Mouse (Mus musculus) layer of hippocampus, postnatal 10 days (tissue): ENCODE measurements around the gene AI464131. TPM values are rescaled to one million over a fixed set of nuclear protein-coding genes. Genes with fewer than 3 reads are reported as not detected.
"Not testable (repeated sequence)": the region's sequence is repeated elsewhere in the genome, so short reads cannot be mapped to it uniquely, and the experiment has no call there.

Experiments
- DNase-seq, 2 experiments: peaks; one replicate each; pipeline ENCODE4 v3.0.0; 2021; ENCODE audit warnings: low spot score in 2 of 2
- total RNA-seq, 2 experiments: library from RNA; stranded (reverse); gene quantifications; 2 replicates each; pipeline ENCODE4 v1.2.3; 2021

AI464131 gene
- total RNA-seq, 2 experiments from 2014 or later = 44.8 TPM

DNA sequence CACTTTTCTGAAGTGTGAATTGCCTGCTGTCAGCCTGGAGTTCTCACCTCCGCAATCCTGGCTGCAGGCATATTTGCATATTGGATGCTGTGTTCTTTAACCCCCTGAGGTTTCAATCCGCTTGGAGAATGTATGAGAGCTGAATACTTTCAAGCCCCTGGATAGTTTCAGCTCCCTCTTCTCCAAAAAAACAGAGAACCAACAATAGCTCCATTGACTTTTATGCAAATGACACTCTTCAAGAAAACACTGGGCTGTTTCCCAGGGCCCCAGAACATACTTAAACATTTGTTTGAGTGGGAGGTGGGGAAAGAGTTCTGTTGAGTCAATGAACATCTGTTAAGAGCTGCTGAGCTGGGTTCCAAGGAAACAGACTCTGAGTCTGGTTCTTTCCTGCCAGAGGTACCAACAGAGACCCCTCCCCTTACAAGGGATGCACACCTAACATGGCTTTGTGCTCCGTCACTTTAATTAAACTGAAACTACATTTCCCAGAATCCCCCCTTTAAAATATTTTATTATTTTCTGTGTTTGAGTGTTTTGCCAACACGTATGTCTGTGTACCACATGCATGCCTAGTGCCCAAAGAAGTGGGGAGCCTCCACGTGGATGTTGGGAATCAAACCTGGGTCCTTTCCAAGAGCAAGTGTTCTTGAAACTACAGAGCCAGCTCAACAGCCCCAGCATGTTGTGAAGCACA, 32.0 kb downstream of the AI464131 start:
- DNase-seq = peak in 1 of 2 experiments; percentile 47

DNA sequence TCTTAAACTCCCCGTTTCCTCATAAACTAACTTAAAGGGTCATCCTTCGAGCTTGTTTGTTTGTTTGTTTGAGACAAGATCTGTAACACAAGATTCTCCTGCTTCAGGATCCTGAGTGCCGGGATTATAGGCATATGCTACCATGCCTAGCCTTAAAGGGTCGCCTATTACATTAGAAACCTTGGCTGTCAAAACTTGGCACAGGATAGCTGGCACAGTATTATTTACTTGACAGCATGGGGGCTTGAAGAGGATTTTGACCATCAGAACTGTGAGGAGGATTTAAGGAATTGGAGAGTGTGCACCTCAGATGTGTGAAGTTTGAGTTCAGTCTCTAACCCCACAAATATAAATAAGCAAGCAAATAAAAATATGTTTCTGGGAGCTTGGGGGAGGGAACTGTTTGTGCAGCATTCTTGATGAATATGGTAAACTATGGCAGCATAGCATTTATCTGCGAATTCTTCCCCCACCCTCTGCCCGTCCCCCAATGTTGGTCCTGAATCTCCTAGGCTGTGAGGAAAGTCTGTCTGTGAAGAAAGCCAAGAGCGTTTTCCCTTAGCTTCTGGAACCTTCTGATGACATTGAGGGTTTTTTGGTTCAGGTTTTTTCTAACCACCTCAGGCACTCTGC, 32.7 kb downstream of the AI464131 start:
- DNase-seq = no peak

DNA sequence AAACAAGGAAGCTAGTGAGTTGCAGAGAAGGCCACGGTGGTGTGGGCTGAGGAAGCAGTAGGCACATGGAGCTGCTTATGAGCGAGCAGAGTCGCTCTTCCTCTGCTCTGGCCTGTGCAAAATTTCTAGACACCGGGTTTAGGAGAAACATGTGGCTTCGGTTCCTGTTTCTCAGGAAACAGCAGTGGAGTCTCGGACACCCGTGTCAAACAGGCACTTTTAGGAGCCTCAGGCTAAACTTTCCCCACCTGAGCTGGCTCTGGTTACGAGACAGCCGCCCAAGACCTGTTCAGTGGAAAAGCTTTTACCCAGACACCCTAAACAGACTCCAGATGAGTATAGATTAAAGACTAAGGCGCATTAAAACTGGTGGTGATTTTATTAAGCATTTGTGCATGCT, 33.7 kb downstream of the AI464131 start:
- DNase-seq = no peak

DNA sequence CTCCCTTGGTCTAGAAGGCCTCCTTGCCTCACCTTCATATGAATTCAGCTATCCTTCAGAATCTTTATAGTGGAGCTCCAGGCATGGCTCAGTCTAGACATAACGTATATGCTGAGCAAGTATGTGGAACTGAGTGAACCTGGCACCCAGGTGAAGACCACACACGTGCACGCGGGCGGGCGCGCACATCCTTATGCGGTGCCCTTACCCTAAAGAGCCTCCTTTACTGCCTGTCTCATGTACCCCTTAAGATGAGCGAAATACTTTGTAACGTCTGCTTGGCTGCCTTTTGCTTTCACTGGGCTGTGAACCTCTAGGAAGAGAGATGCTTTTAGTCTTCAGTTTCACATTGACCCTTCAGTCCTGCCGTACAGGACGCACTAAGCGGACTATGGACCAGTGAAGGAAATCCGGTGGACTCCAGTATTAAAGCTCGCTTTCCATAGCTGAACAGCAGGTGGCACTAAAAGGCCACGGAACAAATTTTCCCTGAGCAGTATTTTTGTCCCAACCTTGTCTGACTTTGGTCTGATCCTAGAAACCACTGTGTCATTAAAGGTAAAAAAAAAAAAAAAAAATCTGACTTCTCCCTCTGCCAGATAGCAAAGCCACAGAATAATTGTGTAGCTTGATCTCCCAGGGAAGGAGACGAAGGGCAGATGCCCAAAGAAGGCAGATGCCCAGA, 34.3 kb downstream of the AI464131 start:
- peak; percentile 71 to 80 for DNase-seq

DNA sequence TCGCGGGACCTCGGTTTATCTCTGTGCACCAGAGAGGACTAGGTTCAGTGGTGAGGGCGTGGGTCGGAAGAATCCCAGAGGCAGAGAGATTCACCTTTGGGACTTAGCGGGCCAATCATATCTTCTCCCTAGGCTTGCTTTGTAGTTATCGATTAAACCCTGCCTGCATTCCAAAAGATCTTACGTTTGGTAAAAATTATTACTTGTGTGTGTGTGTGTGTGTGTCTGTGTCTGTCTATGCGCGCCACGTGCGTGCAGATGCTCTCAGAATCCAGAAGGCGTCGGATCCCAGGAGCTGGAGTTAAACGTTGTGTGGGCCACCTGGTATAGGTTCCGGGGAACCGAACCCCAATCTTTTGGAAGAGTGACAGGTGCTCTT, 37.6 kb downstream of the AI464131 start:
- DNase-seq = no peak

DNA sequence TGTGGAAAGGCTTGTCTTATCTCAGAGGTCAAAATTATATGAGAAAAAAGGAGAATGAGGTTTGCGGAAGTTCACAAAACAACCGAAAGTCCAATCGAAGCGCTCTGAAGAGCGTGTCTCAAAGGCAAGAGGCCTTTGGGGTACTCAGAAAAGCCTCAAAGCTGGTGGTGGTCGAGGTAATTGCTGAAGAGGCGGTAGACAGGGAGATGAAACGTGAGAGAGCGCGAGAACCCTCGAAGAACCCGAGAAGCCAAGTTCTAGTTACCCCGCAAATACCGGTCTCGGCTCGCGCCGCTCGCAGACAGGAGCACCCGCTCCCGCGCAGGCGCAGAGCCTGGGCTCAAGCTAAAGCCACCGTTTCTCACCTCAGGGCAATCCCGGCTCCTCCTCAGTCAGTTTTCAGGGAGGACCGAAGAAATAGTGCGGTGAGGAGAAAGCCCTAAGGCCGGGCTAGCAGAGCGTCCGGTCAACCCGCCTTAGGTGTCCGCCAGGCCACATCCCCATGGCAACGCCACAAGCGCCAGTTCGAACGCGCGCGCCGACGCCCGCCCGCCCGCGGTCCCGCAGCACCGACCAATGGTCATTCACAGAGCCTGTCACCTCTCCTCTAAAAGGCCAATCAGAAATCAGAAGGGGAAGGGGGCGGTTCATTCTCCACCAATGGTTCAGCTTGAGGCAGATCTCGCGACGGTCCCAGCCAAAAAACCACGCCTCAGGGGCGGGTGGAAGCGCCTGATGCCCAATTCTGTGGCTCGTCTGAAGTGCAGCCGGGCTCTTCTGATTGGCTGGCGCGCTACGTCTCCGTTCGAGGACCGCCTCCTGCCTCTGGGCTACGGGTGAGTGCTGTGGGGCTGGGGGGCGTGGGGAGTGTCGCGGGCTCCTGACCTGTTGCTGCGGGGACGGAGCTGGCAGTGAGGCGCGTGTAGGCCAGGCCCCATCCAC, 38.3 kb downstream of the AI464131 start, which contains the start of the genes Kif24 and Nudt2:
TSS of gene Kif24 (minus strand) at position 543 of the 942 bp plus-strand sequence.
TSS of gene Nudt2 (plus strand) at position 807 of the 942 bp plus-strand sequence.
- DNase-seq = peak; percentile 95 to 96

DNA sequence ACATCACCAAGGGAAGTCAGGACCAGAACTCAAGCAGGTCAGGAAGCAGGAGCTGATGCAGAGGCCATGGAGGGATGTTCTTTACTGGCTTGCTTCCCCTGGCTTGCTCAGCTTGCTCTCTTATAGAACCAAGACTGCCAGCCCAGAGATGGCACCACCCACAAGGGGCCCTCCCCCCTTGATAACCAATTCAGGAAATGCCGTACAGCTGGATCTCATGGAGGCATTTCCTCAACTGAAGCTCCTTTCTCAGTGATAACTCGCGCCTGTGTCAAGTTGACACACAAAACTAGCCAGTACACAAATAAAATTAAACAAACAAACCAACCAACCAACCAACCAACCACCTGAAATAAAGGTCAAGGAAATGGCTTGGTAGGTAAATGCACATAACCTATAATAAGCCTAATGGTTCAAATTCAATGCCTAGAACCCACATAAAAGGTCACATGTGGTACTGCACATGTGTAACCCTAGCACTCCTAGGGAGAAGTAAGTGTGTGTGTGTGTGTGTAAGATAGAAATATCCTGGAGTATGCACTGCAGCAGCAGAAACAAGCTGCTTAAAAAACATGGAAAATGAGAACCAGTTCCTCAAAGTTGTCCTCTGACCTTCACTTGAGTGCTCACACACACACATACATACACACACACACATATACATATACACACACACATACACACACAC, 39.7 kb downstream of the AI464131 start:
- not testable (repeated sequence) for DNase-seq

DNA sequence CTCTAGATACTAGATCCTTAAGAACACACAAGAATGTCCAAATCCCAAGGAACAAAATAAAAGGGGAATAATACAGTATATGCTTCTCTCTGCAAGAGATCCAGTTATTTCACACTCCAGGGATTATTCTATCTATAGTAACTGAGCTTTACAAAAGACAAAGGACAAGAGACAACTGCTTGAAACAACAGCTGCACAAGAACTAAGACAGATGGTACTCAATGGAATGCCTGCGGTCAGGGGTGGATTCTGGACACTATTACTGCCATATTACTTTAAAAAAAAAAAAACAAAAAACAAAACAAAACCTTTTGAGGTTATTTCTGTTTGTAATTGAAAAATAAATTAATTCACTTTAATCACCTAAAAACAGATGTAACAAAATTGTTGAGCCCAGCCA, 42.2 kb downstream of the AI464131 start:
- no peak for DNase-seq

DNA sequence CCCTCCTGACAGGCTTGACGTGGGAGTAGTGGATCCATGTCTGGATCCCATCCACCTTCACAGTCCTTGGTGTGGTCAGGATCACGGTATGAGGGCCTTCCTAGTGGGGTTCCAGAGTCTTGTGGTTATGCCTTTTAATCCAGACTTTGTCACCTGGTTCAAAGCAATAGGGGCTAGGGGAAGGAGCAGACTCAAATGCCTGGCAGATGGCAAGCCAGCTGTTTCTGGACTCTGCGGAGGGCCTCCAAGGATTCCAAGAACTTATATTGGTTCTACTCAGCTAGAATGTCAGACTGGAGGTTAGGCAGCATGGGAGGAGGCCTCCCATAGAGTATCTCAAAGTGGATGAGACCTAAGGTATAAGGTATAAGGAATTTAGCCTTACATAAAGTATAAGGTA, 55.3 kb downstream of the AI464131 start:
- DNase-seq = no peak

Other genes starting within 250 kb of the AI464131 start
- 10 to 100 TPM; 46.7 to 57.3 TPM for gene Ubap2, start 227.9 kb downstream of the AI464131 start, total RNA-seq
- gene Dcaf12, start 188.2 kb downstream of the AI464131 start, total RNA-seq = 10 to 100 TPM; 51.4 to 53.2 TPM
- gene Ubap1, start 154.1 kb downstream of the AI464131 start, total RNA-seq = 10 to 100 TPM; 43.1 to 54.6 TPM
- gene Kif24, start 38.2 kb downstream of the AI464131 start, total RNA-seq = 1 to 10 TPM; 2.0 to 2.3 TPM
- gene Nudt2, start 37.9 kb downstream of the AI464131 start, total RNA-seq = 10 to 100 TPM; 33.9 to 36.0 TPM
- 10 to 100 TPM in 1 of 2 experiments, 1 to 10 TPM in 1; 8.0 to 10.0 TPM for gene 1110017D15Rik, start 14.3 kb upstream of the AI464131 start, total RNA-seq
- 100 to 1,000 TPM; 168 to 186 TPM for gene Fam219a, start 66.5 kb upstream of the AI464131 start, total RNA-seq
- gene Dnaic1, start 66.7 kb upstream of the AI464131 start, total RNA-seq = 1 to 10 TPM; 5.4 to 8.3 TPM
- 10 to 100 TPM; 63.4 to 66.5 TPM for gene Enho, start 137.2 kb upstream of the AI464131 start, total RNA-seq
- gene Cntfr, start 194.0 kb upstream of the AI464131 start, total RNA-seq = 10 to 100 TPM; 64.7 to 65.0 TPM
- 10 to 100 TPM; 23.2 to 24.5 TPM for gene Il11ra1, start 196.9 kb upstream of the AI464131 start, total RNA-seq
- 10 to 100 TPM; 27.7 to 34.4 TPM for gene Rpp25l, start 210.5 kb upstream of the AI464131 start, total RNA-seq
- gene Dctn3, start 220.1 kb upstream of the AI464131 start, total RNA-seq = 100 to 1,000 TPM; 142 to 158 TPM
- gene Arid3c, start 228.1 kb upstream of the AI464131 start, total RNA-seq = not detected